Mouse (Mus musculus): ENCODE results near the gene Eif4ebp2.

GRCm38 (mm10) chr10:61419146-61419545 is 33.3 kb downstream of the Eif4ebp2 start:
- TF ChIP-seq MAX (IDR thresholded peaks at IDR 0.05; ENCODE audit: low read depth) (no peak), USF1 (IDR thresholded peaks at IDR 0.05; ENCODE audit: low read depth) (no peak), POLR2AphosphoS2 (IDR thresholded peaks at IDR 0.05; ENCODE audit: insufficient read length, low read depth) (no peak), E2F4 (IDR thresholded peaks at IDR 0.05; ENCODE audit: insufficient read depth) (no peak), TCF3 (IDR thresholded peaks at IDR 0.05; ENCODE audit: insufficient read length, low read depth) (no peak), TCF12 (IDR thresholded peaks at IDR 0.05; ENCODE audit: insufficient read depth, poor library complexity, severe bottlenecking) (no peak), MYOG (IDR thresholded peaks at IDR 0.05; ENCODE audit: control insufficient read depth in 1 of 3, insufficient read depth in 1 of 3, insufficient read length in 2 of 3, low read depth in 2 of 3) (no peak)
